Mouse (Mus musculus) heart, embryonic 11.5 days (tissue): ENCODE data around the gene Vmn1r188. TPM values are rescaled to one million over a fixed set of nuclear protein-coding genes. Genes with fewer than 3 reads are reported as not detected.
"Not testable (repeated sequence)": the region's sequence is repeated elsewhere in the genome, so short reads cannot be mapped to it uniquely, and the experiment has no call there.

Experiments
- ATAC-seq: fragments of 200-750 bp; cut with Nextera tagmentation; replicated peaks from 2 replicates; pipeline ENCODE4 v1.8.0; 2017; ENCODE audit warnings: moderate library complexity; ENCODE audit not compliant: insufficient number of reproducible peaks, low FRiP score, low TSS enrichment
- H3K27ac ChIP-seq: fragments of 300-500 bp; sonication (generic); 2 replicates; pipeline ENCODE4 v1.5.1; 2014; ENCODE audit warnings: mild to moderate bottlenecking, low read depth, low read length
- H3K27me3 ChIP-seq: fragments of 300-500 bp; sonication (generic); 2 replicates; pipeline ENCODE4 v1.6.1; 2014; ENCODE audit warnings: mild to moderate bottlenecking, low read length, mixed read lengths; ENCODE audit not compliant: control insufficient read depth, insufficient read depth
- H3K36me3 ChIP-seq: fragments of 300-500 bp; sonication (generic); 2 replicates; pipeline ENCODE4 v1.6.1; 2014; ENCODE audit warnings: mild to moderate bottlenecking, low read length, moderate library complexity, mixed read lengths; ENCODE audit not compliant: control insufficient read depth, insufficient read depth
- H3K4me1 ChIP-seq: fragments of 300-500 bp; sonication (generic); 2 replicates; pipeline ENCODE4 v1.6.1; 2014; ENCODE audit warnings: low read length; ENCODE audit not compliant: control insufficient read depth, insufficient read depth
- H3K4me2 ChIP-seq: fragments of 300-500 bp; sonication (generic); 2 replicates; pipeline ENCODE4 v1.6.1; 2014; ENCODE audit warnings: mild to moderate bottlenecking, moderate library complexity
- H3K4me3 ChIP-seq: fragments of 300-500 bp; sonication (generic); 2 replicates; pipeline ENCODE4 v1.5.1; 2014; ENCODE audit warnings: low read depth, low read length
- H3K9ac ChIP-seq: fragments of 300-500 bp; sonication (generic); 2 replicates; pipeline ENCODE4 v1.6.1; 2014; ENCODE audit warnings: mild to moderate bottlenecking, low read depth, low read length, moderate library complexity
- H3K9me3 ChIP-seq: fragments of 300-500 bp; sonication (generic); replicated peaks from 2 replicates; pipeline ENCODE4 v1.6.1; 2016; ENCODE audit warnings: low read length; ENCODE audit not compliant: control insufficient read depth
- WGBS: fragments of 180-500 bp; shearing (Covaris S2); extraction: QIAGEN DNeasy Blood & Tissue Kit; methylation state at CpG from one replicate; pipeline ENCODE4 v1.1.7; 2014; ENCODE audit not compliant: insufficient replicate concordance; 5-methylcytosine and 5-hydroxymethylcytosine counted together
- polyA plus RNA-seq: library from polyadenylated mRNA; unstranded; fragments of >200 nt; fragmentation: Nextera tagmentation; extraction: Ambion mirVana; gene quantifications from 2 replicates; pipeline ENCODE4 v1.2.1, GENCODE M21; 2014

Gene Vmn1r188
- polyA plus RNA-seq, 1 experiment from 2014 or later: not detected

DNA sequence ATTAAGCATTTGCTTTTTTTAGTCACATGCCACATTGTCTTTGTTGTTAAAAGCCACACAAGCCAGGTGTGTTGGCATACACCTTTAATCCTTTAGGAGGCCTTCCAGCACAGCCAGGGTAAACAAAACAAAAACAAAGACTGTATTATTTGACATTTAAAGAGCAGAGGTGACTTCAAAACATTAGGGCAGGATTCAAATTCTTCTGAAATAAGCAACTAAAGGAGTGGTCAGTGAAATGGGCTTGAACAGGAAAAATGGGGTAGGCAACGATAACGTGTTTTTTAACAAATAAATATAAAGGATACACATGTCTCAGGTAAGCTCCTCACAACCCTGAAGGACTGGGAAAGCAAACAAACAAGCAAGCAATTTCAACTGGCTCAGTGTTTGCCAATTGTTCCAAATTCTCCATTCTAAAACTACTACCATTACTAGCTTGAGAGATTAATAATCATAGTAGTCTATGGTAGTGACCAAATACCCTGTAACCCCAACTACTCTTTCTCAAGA is 44.2 kb upstream of the Vmn1r188 start:
- H3K9ac ChIP-seq: peak overlapping the region; percentile 70; the same call in 1 of the 2 replicates

DNA sequence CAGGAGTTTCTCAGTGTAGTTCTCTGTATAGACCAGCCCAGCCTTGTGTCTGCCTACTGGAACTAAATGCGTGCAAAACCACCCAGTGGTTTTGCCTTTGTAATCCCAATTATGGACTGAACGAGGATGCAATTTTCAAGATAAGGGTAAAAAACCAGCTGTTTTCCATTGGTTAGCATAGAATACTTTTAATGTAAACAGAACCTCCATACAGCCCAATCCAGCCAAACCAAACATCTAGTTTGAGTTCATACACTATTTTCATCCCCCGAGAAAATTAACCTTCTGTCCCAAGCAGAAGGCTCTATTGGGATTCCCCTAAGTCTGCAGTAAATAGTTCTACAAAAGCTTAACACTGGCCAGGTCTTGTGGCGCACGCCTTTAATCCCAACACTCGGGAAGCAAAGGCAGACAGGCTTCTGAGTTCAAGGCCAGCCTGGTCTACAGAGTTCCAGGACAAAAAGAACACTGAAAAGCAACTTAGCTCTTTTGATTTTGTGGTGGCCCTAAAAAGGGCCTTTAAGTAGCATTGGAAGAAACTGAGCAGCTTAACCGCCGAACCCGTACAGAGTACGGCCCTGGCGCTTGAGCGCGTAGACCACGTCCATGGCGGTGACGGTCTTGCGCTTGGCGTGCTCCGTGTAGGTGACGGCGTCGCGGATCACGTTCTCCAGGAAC is 43.6 kb upstream of the Vmn1r188 start:
- Histone ChIP-seq H3K9ac (peak overlapping the region; percentile 70), H3K9me3 (no peaks in the 10 kb centered on the region), H3K27me3 (no peaks in the 10 kb centered on the region), H3K4me1 (peaks cover 15% of the 10 kb centered on the region), H3K4me2 (peak overlapping the region; percentile 76), H3K27ac (peak overlapping the region; percentile 95), H3K4me3 (peak overlapping the region; percentile 39), H3K36me3 (no peaks in the 10 kb centered on the region)
- ATAC-seq: peak; percentile 14; the same call in 1 of the 2 replicates
- WGBS: under 1% methylated on average over 17 of the region's 24 CpGs

More for the DNA sequence above, 44.2 kb upstream of the Vmn1r188 start:
- Histone ChIP-seq H3K9me3 (no peaks in the 10 kb centered on the region), H3K36me3 (no peaks in the 10 kb centered on the region), H3K27me3 (no peaks in the 10 kb centered on the region), H3K4me3 (peak overlapping the region; percentile 39), H3K4me2 (peak overlapping the region; percentile 76), H3K4me1 (peaks cover 15% of the 10 kb centered on the region), H3K27ac (peak overlapping the region; percentile 95)
- no peak for ATAC-seq
- 12% methylated on average over 2 of the region's 2 CpGs for WGBS

DNA sequence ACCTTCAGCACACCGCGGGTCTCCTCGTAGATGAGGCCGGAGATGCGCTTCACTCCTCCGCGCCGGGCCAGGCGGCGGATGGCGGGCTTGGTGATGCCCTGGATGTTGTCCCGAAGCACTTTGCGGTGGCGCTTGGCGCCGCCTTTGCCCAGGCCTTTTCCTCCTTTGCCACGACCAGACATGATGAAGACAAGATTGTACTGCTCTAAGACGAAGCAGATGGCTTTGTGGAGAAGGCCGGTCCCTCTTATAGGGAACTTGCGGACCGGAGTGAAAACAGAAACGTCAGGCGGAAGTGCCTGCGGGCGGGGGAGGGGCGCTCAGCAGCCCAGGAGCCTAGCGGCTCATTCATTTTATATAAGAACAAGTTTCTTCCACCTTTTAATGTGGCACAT is 43.1 kb upstream of the Vmn1r188 start, which contains the start of gene Hist1h4i:
Gene Hist1h4i, minus strand, starts transcription at position 221 of the 395 bp plus-strand sequence.
- not testable (repeated sequence) for H3K36me3 ChIP-seq
- peak; percentile 62 for ATAC-seq

DNA sequence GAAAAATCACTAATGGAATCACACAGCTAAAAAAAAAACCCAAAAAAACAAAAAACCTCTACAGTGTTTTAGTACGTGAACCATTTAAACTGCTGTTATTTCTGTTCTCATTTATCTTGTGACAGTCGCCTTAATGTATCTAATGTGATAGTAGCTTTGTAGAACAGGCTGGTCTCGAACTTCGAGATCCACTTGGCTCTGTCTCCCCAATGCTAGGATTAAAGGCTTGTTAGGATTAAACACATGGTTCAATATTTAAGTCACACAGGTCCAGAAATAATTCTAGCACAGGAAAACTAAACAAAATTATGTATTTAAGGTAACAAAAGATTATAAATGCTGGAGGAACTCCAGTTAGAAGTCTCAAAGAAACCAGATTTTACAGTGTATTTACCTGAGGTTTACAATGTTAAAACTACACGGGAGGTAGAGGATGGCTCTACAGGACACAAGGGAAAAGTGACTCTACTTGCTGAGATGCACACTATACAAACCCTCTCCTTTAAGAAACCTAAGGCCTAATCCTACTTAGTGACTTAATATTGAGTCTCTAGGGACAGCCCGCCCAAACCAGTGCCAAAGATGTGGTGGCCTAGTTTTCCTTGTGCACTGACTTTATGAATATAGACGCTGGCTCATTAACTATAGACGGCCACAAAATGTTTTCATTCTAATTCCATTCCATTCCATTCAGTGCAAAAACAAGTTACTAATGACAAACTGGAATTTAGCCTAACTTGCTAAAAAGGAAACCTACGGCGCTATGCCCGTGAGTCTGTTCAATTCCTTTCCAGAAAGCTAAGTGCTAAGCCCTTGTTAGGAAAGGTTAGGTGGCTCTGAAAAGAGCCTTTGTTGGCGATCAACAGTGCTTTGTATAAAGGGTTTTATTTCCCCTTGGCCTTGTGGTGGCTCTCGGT is 42.3 kb upstream of the Vmn1r188 start:
- Histone ChIP-seq H3K9ac (peak overlapping the region; percentile 77), H3K36me3 (no peaks in the 10 kb centered on the region), H3K27me3 (no peaks in the 10 kb centered on the region), H3K4me3 (peak overlapping the region; percentile 42), H3K4me2 (peak overlapping the region; percentile 76), H3K27ac (peak overlapping the region; percentile 95), H3K9me3 (no peaks in the 10 kb centered on the region), H3K4me1 (peaks cover 13% of the 10 kb centered on the region)
- no peak for ATAC-seq
- 5% methylated on average over 13 of the region's 13 CpGs for WGBS

More for the DNA sequence above, 43.1 kb upstream of the Vmn1r188 start, which contains the start of gene Hist1h4i:
- peak within 1 kb of the TSS; percentile 95 for H3K27ac ChIP-seq
- H3K4me3 ChIP-seq: peak within 1 kb of the TSS; percentile 42
- peak within 1 kb of the TSS; percentile 76 for H3K4me2 ChIP-seq
- not testable (repeated sequence) for H3K27me3 ChIP-seq, H3K9me3 ChIP-seq
- WGBS: under 1% methylated on average over 22 of the region's 27 CpGs
- H3K4me1 ChIP-seq: peaks cover 15% of the 10 kb centered on the region
- peak within 1 kb of the TSS; percentile 77 for H3K9ac ChIP-seq

DNA sequence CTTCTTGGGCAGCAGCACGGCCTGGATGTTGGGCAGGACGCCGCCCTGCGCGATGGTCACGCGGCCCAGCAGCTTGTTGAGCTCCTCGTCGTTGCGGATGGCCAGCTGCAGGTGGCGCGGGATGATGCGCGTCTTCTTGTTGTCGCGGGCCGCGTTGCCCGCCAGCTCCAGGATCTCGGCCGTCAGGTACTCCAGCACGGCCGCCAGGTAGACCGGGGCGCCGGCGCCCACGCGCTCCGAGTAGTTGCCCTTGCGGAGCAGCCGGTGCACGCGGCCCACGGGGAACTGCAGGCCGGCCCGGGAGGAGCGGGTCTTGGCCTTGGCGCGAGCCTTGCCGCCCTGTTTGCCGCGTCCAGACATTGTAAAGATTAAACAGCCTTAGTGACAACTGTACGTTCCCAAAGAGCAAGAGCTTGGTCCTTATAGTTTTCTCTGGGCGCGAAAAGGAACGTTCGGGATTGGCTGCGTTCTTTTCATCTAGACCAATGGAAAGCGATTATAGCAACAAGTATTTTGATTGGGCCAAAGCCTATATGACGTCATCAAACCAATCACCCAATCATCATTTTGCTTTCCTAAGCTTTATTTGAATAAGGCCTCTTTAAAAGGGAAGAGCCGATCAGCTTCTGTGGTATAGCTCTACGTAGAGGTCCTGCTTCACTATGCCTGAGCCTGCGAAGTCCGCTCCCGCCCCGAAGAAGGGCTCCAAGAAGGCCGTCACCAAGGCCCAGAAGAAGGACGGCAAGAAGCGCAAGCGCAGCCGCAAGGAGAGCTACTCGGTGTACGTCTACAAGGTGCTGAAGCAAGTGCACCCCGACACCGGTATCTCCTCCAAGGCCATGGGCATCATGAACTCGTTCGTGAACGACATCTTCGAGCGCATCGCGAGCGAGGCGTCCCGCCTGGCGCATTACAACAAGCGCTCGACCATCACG is 41.4 kb upstream of the Vmn1r188 start, which contains the start of the genes Hist1h2ag and Hist1h2bj:
Gene Hist1h2ag, minus strand, starts transcription at position 377 of the 935 bp plus-strand sequence.
Gene Hist1h2bj, plus strand, starts transcription at position 647 of the 935 bp plus-strand sequence.
- peak within 1 kb of the TSS; percentile 76 for H3K4me2 ChIP-seq
- peak within 1 kb of the TSS; percentile 42 for H3K4me3 ChIP-seq
- ATAC-seq: peak; percentile 90

DNA sequence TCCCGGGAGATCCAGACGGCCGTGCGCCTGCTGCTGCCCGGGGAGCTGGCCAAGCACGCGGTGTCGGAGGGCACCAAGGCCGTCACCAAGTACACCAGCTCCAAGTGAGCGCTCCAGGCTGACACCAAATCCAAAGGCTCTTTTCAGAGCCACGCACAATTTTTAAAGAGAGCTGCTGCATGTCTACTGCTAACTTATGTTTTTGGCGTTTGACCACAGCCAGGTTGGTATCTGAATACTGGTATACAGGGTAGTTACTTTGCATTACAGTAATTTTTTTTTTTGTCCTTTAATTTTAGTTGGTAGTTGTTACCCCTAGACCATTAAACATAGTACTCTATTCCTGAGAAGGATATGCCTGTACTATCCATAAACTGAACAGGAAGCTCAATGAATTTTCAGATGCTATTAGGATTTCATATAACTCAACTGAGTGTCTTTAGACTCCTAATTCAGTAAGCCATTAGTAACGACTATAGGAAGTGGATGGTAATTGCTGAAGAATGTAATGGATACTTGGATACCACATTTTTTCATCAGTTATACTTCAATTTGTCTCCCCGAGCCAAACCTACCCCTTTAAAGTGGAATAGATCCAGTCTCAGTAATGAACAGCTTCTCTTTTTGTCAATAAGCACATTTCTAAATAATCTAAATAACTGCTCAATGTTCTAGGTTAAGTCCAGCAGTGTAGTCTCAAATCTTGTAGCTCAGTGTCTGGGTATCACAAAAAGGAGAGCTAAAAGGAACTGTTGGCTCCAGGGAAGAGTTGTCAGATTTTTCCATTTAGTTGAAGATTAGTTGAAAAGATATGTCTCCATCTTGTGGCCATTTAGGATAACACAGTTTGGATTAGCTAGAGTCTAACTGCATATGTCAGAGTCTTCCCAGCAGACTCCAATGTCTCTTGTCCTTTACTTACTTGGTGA is 40.5 kb upstream of the Vmn1r188 start:
- peak overlapping the region; percentile 83 for H3K27ac ChIP-seq
- peak; percentile 12; the same call in 1 of the 2 replicates for ATAC-seq
- H3K4me2 ChIP-seq: peak overlapping the region; percentile 66
- no peaks in the 10 kb centered on the region for H3K36me3 ChIP-seq
- H3K4me1 ChIP-seq: peaks cover 13% of the 10 kb centered on the region
- no peaks in the 10 kb centered on the region for H3K27me3 ChIP-seq
- peak overlapping the region; percentile 60; the same call in 1 of the 2 replicates for H3K9ac ChIP-seq
- H3K9me3 ChIP-seq: no peaks in the 10 kb centered on the region
- WGBS: 2% methylated on average over 10 of the region's 14 CpGs
- H3K4me3 ChIP-seq: peak overlapping the region; percentile 34

More for the DNA sequence above, 41.4 kb upstream of the Vmn1r188 start, which contains the start of the genes Hist1h2ag and Hist1h2bj:
- WGBS: 0% methylated on average over 39 of the region's 80 CpGs
- H3K27me3 ChIP-seq, H3K36me3 ChIP-seq, H3K9me3 ChIP-seq: not testable (repeated sequence)
- Histone ChIP-seq H3K4me1 (peaks cover 13% of the 10 kb centered on the region), H3K9ac (peak within 1 kb of the TSS; percentile 77), H3K27ac (peak within 1 kb of the TSS; percentile 95)
